17 mouse cellular contexts compared by ENCODE assay signal in genomic region chr2:16406508-16406907, GRCm38 (mm10). TPM values are rescaled to one million over a fixed set of nuclear protein-coding genes. Genes with fewer than 3 reads are reported as not detected.
DNase-seq lines count a peak whose midpoint lies in the region; TF ChIP-seq lines count a peak whose summit lies in the region.
"Had no signal": no experiment of that assay in that cellular context is flagged by ENCODE, and none has a peak within 500 bp of the region (broad histone marks: within the 10 kb centered on the region; RNA-seq: fewer than 3 reads in every experiment).

No protein-coding gene starts in this region.

- H3K36me3 ChIP-seq in kidney, adult 2 months (ENCODE audit: control insufficient read depth, insufficient read depth, low read length), result no peaks in the 10 kb centered on the region
- H3K36me3 ChIP-seq: forebrain, embryonic 10.5 days; hindbrain, embryonic 13.5 days; midbrain, embryonic 10.5 days had no signal

- H3K4me3 ChIP-seq in kidney, adult 2 months (ENCODE audit: insufficient read depth, low read depth, low read length), result no peak overlapping the region
- no peak overlapping the region for H3K4me3 ChIP-seq in embryonic fibroblast, embryonic 13.5 days (ENCODE audit: insufficient read depth, low read length)
- H3K4me3 ChIP-seq: forebrain, embryonic 10.5 days; hindbrain, embryonic 13.5 days; midbrain, embryonic 10.5 days had no signal

- TF ChIP-seq CTCF in kidney, adult 2 months (conservative IDR thresholded peaks at IDR 0.05; ENCODE audit: insufficient read depth, insufficient read length, low read depth, low read length), result no peak
- TF ChIP-seq CTCF in embryonic fibroblast, embryonic 13.5 days (IDR thresholded peaks at IDR 0.05; ENCODE audit: borderline replicate concordance, insufficient read depth, low read length), result no peak

- no peak overlapping the region for H3K27ac ChIP-seq in kidney, adult 2 months (ENCODE audit: insufficient read depth, low read depth, low read length)
- H3K27ac ChIP-seq in embryonic fibroblast, embryonic 13.5 days (ENCODE audit: insufficient read depth, low read length), result peak overlapping the region; percentile 95
- H3K27ac ChIP-seq: forebrain, embryonic 10.5 days; hindbrain, embryonic 13.5 days; liver, embryonic 14.5 days; midbrain, embryonic 10.5 days had no signal

- H3K27me3 ChIP-seq in kidney, adult 2 months (replicated peaks; ENCODE audit: control insufficient read depth, insufficient read depth, low read length), result no peaks in the 10 kb centered on the region
- H3K27me3 ChIP-seq: hindbrain, embryonic 13.5 days had no signal

- TF ChIP-seq POLR2A in kidney, adult 2 months (IDR thresholded peaks at IDR 0.05; ENCODE audit: low read depth, low read length), result no peak
- no peak for TF ChIP-seq POLR2A in embryonic fibroblast, embryonic 13.5 days (IDR thresholded peaks at IDR 0.05; ENCODE audit: low read depth, low read length)

- peak; percentile 21 for DNase-seq in adrenal gland, postnatal 10 days
- no peak for DNase-seq in adrenal gland, adult 8-10 months
- DNase-seq in kidney, adult 2 months, result peak; percentile 19
- DNase-seq in kidney, postnatal 14 days, result no peak
- DNase-seq in 3T3-L1 (ENCODE audit: low read depth, low spot score), result peak; percentile 42
- no peak for DNase-seq in ovary, postnatal 36 days (ENCODE audit: low spot score)
- no peak for DNase-seq in adipocyte (ENCODE audit: low spot score)
- DNase-seq: B cell, adult 2 months; cerebellum, adult 11-12 months; embryo, embryonic 11 days; retina, postnatal 1 day; thymus, adult 2 months had no signal

- 38% methylated on average over 2 of the region's 2 CpGs for WGBS in kidney, adult 2 months

- peaks cover 9% of the 10 kb centered on the region for H3K4me1 ChIP-seq in kidney, adult 2 months (ENCODE audit: control insufficient read depth, insufficient read depth, low read length)
- H3K4me1 ChIP-seq in embryonic fibroblast, embryonic 13.5 days (ENCODE audit: control insufficient read depth, insufficient read depth, low read length), result peaks cover 14% of the 10 kb centered on the region
- H3K4me1 ChIP-seq: forebrain, embryonic 10.5 days; hindbrain, embryonic 13.5 days; midbrain, embryonic 10.5 days had no signal

RNA-seq across cellular contexts. Expression of gene Plxdc2, which starts 50.4 kb away (rescaled TPM):
- 10 to 100 TPM; 18.1 to 19.7 TPM for total RNA-seq in adrenal gland, postnatal 10 days (2021)
- 10 to 100 TPM; 13.8 to 24.3 (median 20.6) TPM for total RNA-seq in adrenal gland, adult 8-10 months (2022)
- 32.6 and 34.3 TPM in 2 replicates for polyA plus RNA-seq in kidney, adult 2 months (2012; rRNA removed)
- polyA plus RNA-seq in embryonic fibroblast, embryonic 13.5 days (2011; ENCODE audit: insufficient read length, low read depth, missing spikeins), result 104 and 121 TPM in 2 replicates

Comparison
In these comparisons a context has a peak if more than half of its experiments do, and no peak if none do; other contexts are left out.
1. DNase-seq: peak in adrenal gland, postnatal 10 days (single experiment), kidney, adult 2 months (single experiment) and 3T3-L1 (single experiment); none in adrenal gland, adult 8-10 months (single experiment), kidney, postnatal 14 days (single experiment), ovary, postnatal 36 days (single experiment) and adipocyte (single experiment).